Mouse (Mus musculus) lung, embryonic 14.5 days (tissue): ENCODE measurements around the gene Wap. TPM values are rescaled to one million over a fixed set of nuclear protein-coding genes. Genes with fewer than 3 reads are reported as not detected.

Experiments used
- ATAC-seq: fragments of 200-750 bp; cut with Nextera tagmentation; 2 replicates; pipeline ENCODE4 v1.8.0; 2017; ENCODE audit warnings: mild to moderate bottlenecking, moderate TSS enrichment, moderate library complexity; ENCODE audit not compliant: insufficient read depth
- DNase-seq: peaks from one replicate; pipeline ENCODE4 v3.0.0-alpha.2; 2015
- H3K27ac ChIP-seq: fragments of 300-500 bp; sonication (generic); 2 replicates; pipeline ENCODE4 v1.5.1; 2014; ENCODE audit warnings: low read depth, mild to moderate bottlenecking, moderate library complexity
- H3K27me3 ChIP-seq: fragments of 300-500 bp; sonication (generic); 2 replicates; pipeline ENCODE4 v1.6.1; 2014; ENCODE audit warnings: low read length, control low read depth; ENCODE audit not compliant: insufficient read depth
- H3K36me3 ChIP-seq: fragments of 300-500 bp; sonication (generic); 2 replicates; pipeline ENCODE4 v1.6.1; 2014; ENCODE audit warnings: control low read depth; ENCODE audit not compliant: insufficient read depth
- H3K4me1 ChIP-seq: fragments of 300-500 bp; sonication (generic); 2 replicates; pipeline ENCODE4 v1.6.1; 2014; ENCODE audit warnings: antibody characterized with exemption, control low read depth; ENCODE audit not compliant: insufficient read depth
- H3K4me2 ChIP-seq: fragments of 300-500 bp; sonication (generic); 2 replicates; pipeline ENCODE4 v1.6.1; 2014; ENCODE audit warnings: mild to moderate bottlenecking
- H3K4me3 ChIP-seq: fragments of 300-500 bp; sonication (generic); 2 replicates; pipeline ENCODE4 v1.5.1; 2014; ENCODE audit warnings: low read depth, low read length
- H3K9ac ChIP-seq: fragments of 300-500 bp; sonication (generic); 2 replicates; pipeline ENCODE4 v1.6.1; 2014
- H3K9me3 ChIP-seq: fragments of 300-500 bp; sonication (generic); 2 replicates; pipeline ENCODE4 v1.6.1; 2016; ENCODE audit warnings: low read depth, low read length, control low read depth
- CTCF ChIP-seq: IDR thresholded peaks from 2 replicates; pipeline ENCODE4 v1.5.1; 2016; ENCODE audit warnings: antibody characterized with exemption, low read depth
- WGBS: fragments of 180-500 bp; shearing (Covaris S2); extraction: QIAGEN DNeasy Blood & Tissue Kit; methylation state at CpG from one replicate; pipeline ENCODE4 v1.1.7; 2014; 5-methylcytosine and 5-hydroxymethylcytosine counted together
- polyA plus RNA-seq: library from polyadenylated mRNA; unstranded; fragments of >200 nt; fragmentation: Nextera tagmentation; extraction: Ambion mirVana; gene quantifications from 2 replicates; pipeline ENCODE4 v1.2.1, GENCODE M21; 2014

Wap gene
- polyA plus RNA-seq, 1 experiment from 2014 or later = not detected

DNA sequence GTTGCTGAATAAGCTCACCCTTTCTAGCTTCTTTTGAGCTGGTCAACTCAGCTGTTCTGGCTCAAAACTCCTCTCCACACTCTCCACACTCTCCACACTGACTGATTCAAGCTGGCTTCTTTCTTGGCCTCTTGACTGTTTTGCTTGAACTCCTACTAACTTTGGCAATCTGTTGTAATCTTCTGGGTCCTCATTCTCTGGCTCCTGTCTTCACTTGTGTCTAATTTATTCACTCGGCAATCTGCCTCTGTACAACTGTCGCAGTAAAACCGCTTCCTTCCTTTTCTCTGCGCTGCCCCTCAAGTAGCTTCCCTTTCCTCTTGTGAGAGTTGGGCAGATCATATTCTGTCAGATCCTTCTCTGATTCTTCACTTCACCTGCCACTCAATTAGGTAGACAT is 10.7 kb downstream of the Wap start:
- no peak for DNase-seq
- no peak overlapping the region for H3K9ac ChIP-seq
- 76% methylated on average over 4 of the region's 4 CpGs for WGBS
- peaks cover 12% of the 10 kb centered on the region; the same call in 1 of the 2 replicates for H3K4me1 ChIP-seq
- 0 out of 2 replicates have a peak overlapping the region, but pooled peaks have one; percentile 4 for H3K27ac ChIP-seq
- no peaks in the 10 kb centered on the region for H3K9me3 ChIP-seq
- peaks cover 19% of the 10 kb centered on the region for H3K36me3 ChIP-seq
- no peak for TF ChIP-seq CTCF
- no peaks in the 10 kb centered on the region for H3K27me3 ChIP-seq
- no peak overlapping the region for H3K4me2 ChIP-seq
- ATAC-seq = no peak
- H3K4me3 ChIP-seq = no peak overlapping the region

DNA sequence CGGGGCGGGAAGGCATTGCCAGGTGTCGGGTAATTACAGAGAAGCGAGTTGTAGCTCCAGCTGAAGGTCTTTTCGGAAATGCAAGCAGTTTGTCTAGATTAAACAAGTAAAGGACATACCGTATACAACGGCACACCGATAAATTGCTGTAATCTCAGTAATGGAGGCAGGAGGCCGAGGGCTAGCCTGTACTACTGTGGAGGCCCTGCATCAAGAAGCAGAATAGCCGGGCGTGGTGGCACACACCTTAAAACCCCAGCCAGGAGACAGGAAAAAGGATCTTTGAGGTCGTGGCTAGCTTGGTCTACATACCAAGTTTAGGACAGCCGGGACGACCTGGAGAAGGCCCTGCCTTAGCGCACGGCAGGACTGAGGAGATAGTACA is 12.1 kb downstream of the Wap start:
- DNase-seq (no peak), ATAC-seq (peak; percentile 12)
- H3K4me2 ChIP-seq = peak overlapping the region; percentile 94
- no peaks in the 10 kb centered on the region for H3K27me3 ChIP-seq
- H3K4me3 ChIP-seq = peak overlapping the region; percentile 76
- H3K4me1 ChIP-seq = peaks cover 12% of the 10 kb centered on the region; the same call in 1 of the 2 replicates
- WGBS = 9% methylated on average over 16 of the region's 16 CpGs
- peaks cover 31% of the 10 kb centered on the region for H3K36me3 ChIP-seq
- peak overlapping the region; percentile 84 for H3K27ac ChIP-seq
- TF ChIP-seq CTCF = no peak
- no peaks in the 10 kb centered on the region for H3K9me3 ChIP-seq
- H3K9ac ChIP-seq = peak overlapping the region; percentile 69

GRCm38 (mm10) chr11:6625478-6626387 is 12.7 kb downstream of the Wap start, which contains the start of gene Tbrg4:
TSS of gene Tbrg4 (minus strand) at chr11:6626067.
- H3K4me2 ChIP-seq = peak within 1 kb of the TSS; percentile 94
- H3K27me3 ChIP-seq = no peaks in the 10 kb centered on the region
- H3K9me3 ChIP-seq = no peaks in the 10 kb centered on the region
- H3K36me3 ChIP-seq = peaks cover 37% of the 10 kb centered on the region
- ATAC-seq = peak; percentile 95
- H3K4me3 ChIP-seq = peak within 1 kb of the TSS; percentile 76
- peak; percentile 99 for DNase-seq
- H3K27ac ChIP-seq = peak within 1 kb of the TSS; percentile 84
- H3K9ac ChIP-seq = peak within 1 kb of the TSS; percentile 69
- TF ChIP-seq CTCF = no peak
- H3K4me1 ChIP-seq = peaks cover 12% of the 10 kb centered on the region; the same call in 1 of the 2 replicates
- under 1% methylated on average over 66 of the region's 66 CpGs for WGBS

DNA sequence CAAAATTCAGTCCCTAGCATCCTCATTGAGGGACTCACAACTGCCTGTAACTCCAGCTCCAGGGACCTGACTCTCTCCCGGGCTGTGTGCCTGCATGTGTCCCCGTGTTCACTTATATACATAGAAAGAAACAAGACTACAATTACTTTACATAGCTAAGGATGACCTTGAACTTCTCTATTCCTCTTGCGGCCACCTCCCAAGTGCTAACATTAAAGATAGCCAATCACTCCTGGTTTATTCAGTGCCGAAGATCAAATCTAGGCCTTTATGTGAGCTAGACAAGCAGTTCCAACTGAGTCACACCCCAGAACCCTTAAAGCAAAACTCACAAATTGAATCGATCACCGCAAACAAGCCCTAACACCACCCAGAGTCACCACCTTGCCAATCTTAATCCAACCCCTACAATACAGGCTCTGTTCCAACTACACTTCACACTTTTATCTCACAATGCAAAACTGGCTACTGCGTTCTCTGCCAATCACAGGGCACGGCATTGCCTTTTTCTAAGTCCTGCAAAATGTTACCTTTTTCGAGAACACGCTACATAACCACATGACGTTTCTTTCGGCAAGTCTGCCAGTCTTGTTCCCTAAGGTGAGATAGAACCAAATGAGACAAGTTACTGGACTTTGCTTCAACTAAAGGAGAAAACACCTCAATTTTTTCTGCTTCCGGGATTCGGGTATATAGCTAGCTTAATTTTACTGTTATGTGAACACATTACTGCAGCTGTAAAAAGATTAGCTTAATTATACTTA is 13.6 kb downstream of the Wap start:
- H3K9ac ChIP-seq = peak overlapping the region; percentile 69

DNA sequence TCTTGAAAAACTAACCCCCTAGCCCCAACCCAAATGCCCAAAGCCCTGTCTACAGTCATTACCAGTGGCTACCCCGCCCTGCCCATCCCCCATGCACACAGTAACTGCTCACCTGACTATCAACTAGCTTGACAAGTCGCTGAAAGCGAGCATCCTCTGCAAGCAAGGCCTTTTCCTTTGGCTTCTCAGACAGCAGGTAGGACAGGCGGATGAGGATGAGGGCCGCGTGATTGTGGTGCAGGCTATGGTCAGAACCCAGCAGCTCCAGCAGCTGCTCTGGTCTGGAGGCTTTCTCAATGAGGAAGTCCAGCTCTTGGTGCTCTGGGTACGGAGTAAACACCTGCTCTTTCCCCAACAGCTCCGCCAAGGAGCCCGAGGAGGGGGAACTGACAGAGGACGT is 14.7 kb downstream of the Wap start:
- 86% methylated on average over 10 of the region's 10 CpGs for WGBS
- H3K9me3 ChIP-seq = no peaks in the 10 kb centered on the region
- no peak for ATAC-seq
- no peak overlapping the region for H3K27ac ChIP-seq
- no peak for DNase-seq
- peaks cover 58% of the 10 kb centered on the region for H3K36me3 ChIP-seq
- TF ChIP-seq CTCF = no peak
- peaks cover 12% of the 10 kb centered on the region; the same call in 1 of the 2 replicates for H3K4me1 ChIP-seq
- peak overlapping the region; percentile 79 for H3K4me2 ChIP-seq
- no peaks in the 10 kb centered on the region for H3K27me3 ChIP-seq
- no peak overlapping the region for H3K4me3 ChIP-seq
- no peak overlapping the region for H3K9ac ChIP-seq

More for the DNA sequence above, 13.6 kb downstream of the Wap start:
- ATAC-seq = no peak
- H3K4me2 ChIP-seq = peak overlapping the region; percentile 79
- no peak for TF ChIP-seq CTCF
- H3K4me1 ChIP-seq = peaks cover 12% of the 10 kb centered on the region; the same call in 1 of the 2 replicates
- no peaks in the 10 kb centered on the region for H3K9me3 ChIP-seq
- peaks cover 47% of the 10 kb centered on the region for H3K36me3 ChIP-seq
- no peaks in the 10 kb centered on the region for H3K27me3 ChIP-seq
- no peak for DNase-seq
- H3K4me3 ChIP-seq = peak overlapping the region; percentile 76
- no peak overlapping the region for H3K27ac ChIP-seq
- 65% methylated on average over 14 of the region's 14 CpGs for WGBS

DNA sequence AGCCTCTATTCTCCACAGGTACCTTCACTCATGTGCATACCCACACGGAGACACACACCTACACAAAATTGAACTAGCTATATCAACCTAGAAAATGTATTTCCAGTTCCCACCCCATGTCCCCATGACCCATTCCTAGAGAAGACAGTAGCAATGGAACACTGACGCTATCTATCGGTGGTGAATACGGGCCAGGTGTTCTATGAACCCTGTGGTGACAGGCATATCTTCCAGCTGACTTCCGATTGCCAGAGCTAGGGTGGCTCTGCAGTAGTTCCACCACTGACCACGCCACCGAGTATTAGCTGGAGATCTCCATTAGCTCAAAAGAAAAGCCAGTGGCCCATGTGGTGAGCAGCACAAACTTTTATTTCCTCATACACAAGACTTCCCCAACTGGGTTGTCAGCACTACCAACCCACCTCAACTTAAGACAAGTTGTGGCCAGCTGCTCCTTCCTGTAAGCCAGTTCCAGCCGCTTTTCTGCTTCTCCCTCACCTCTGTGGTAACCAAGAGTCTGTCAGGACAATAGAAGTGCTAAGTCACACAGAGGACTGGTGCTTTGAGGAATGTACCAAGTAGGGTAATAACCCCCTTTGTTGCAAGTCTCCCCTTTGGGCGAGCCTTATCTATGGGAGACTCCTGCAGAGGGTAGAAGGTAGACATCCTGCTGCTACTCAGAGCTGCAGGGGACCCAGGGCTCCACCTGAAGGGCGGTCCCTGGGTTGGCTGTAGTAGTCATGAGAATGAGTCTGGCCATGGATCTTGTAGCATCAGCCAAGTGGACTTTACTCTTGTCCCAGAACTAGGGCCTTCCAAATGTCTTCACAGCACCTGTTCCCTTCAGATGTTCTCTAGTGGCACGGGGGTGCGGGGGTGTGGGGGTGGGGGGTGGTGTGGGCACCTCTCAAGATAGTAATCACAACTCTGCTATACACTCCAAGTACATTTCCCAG is 22.9 kb downstream of the Wap start:
- no peak overlapping the region for H3K4me3 ChIP-seq
- no peaks in the 10 kb centered on the region for H3K9me3 ChIP-seq
- ATAC-seq (no peak), DNase-seq (no peak)
- H3K27ac ChIP-seq = no peak overlapping the region
- H3K36me3 ChIP-seq = peaks cover 88% of the 10 kb centered on the region
- no peak overlapping the region for H3K9ac ChIP-seq
- 88% methylated on average over 12 of the region's 12 CpGs for whole genome bisulfite sequencing
- H3K27me3 ChIP-seq = no peaks in the 10 kb centered on the region
- no peaks in the 10 kb centered on the region for H3K4me1 ChIP-seq
- no peak overlapping the region for H3K4me2 ChIP-seq
- TF ChIP-seq CTCF = no peak
